Mouse (Mus musculus): ENCODE data around the gene Mical1.
A peak's percentile ranks its signal among the peaks of the same experiment; 100 is the strongest.

Gene Mical1

GRCm38 (mm10) chr10:41476171-41477017 lies at the start of gene Mical1:
Mical1 (plus strand) TSS chr10:41476314.
- DNase-seq (ENCODE audit: low spot score), result peak; percentile 77

GRCm38 (mm10) chr10:41426368-41426767 lies 49.7 kb upstream of the Mical1 start:
- DNase-seq (ENCODE audit: low spot score), result no peak

GRCm38 (mm10) chr10:41434624-41435023 lies 41.5 kb upstream of the Mical1 start:
- DNase-seq (ENCODE audit: low spot score), result peak; percentile 76

DNA sequence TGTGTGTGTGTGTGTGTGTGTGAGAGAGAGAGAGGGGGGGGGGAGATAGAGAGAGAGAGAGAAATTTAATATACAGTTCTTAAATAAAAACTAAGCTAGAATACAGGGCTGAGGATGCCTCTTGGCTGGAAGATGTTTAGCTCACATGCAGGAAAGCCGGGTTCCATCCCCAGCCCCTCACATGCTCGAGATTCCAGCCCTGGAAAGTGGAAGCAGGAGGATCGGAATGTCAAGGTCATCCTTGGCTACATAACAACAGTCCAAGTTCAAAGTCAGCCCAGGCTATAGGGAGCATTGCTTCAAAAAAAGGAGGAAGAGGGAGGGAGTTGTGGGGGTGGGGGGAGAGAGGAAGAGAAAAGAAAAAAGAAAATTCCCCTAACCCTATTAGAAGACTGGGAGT lies 41.0 kb upstream of the Mical1 start:
- no peak for DNase-seq (ENCODE audit: low spot score)

- no peak for DNase-seq (ENCODE audit: low spot score)
Measured at GRCm38 (mm10) chr10:41448216-41448615, 27.9 kb upstream of the Mical1 start.

GRCm38 (mm10) chr10:41449684-41450083 lies 26.4 kb upstream of the Mical1 start:
- peak; percentile 50 for DNase-seq (ENCODE audit: low spot score)

DNA sequence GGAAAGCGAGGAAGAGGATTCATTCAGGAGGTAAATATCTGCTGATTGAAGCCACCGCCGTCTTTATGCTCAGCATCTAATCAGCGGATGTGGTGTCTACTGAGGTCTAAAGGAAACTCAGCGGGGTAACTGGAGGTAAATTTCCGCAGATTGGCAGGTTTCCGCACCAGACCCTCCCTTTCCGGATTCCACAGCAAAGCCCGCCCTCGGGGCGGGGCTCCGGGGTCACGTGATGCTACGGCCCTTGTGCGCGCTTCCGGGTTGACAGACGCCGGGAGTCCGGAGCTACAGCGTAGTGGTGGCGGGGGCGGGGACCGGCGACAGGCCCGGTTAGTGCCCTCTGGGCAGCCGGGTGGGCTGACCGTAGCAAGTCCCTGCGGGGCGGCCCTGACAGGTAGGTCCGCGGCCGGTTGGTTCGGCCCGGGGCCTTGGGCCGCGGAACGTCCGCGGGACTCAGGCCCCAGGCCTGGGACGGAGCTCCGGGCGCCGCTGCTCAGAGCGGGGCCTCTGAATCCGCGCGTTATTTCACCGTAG lies 25.9 kb upstream of the Mical1 start, which contains the start of gene Zbtb24:
Zbtb24 (plus strand) TSS at position 247 of the 534 bp plus-strand sequence.
- peak; percentile 89 for DNase-seq (ENCODE audit: low spot score)

GRCm38 (mm10) chr10:41450780-41451522 lies 25.2 kb upstream of the Mical1 start:
- no peak for DNase-seq (ENCODE audit: low spot score)

DNA sequence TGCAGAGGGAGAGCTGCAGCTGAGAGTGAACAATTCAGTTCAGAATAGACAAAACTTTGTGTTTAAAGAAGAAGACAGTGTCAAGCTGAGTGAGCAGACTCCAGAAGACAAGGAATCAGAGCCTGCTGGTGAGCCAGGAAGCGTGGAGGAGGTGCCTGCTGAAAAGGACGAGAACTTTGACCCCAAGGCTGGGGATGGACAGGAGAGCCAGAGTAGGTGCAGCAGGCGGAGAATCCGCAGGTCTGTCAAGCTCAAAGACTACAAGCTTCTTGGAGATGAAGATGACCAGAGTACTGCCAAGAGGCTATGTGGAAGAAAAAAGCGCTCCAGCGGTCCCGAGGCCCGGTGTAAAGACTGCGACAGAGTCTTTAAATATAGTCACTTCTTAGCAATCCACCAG lies 24.5 kb upstream of the Mical1 start:
- no peak for DNase-seq (ENCODE audit: low spot score)

- DNase-seq (ENCODE audit: low spot score), result no peak
Measured at GRCm38 (mm10) chr10:41452791-41453190, 23.3 kb upstream of the Mical1 start.

- DNase-seq (ENCODE audit: low spot score), result no peak
Measured at GRCm38 (mm10) chr10:41459990-41460389, 16.1 kb upstream of the Mical1 start.

DNA sequence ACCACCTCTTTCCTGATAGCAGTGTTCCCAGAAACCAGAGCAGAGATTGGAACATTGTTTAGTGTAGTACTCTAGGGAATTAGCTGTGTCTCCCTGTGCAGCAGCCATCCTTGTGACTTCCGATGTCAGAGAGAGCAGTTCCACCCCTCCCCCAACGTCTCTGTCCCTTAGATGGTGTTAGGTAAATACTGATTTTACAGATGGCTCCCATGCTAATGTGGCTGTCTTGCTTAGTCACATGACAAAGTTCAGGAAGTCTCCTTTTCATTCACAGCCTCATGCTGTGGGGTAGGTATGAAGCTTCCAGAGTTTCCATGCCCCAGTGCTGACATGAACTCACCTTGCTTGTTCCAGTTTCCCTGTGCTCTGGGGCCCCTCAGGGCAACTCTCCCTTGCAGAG lies 15.6 kb upstream of the Mical1 start:
- DNase-seq (ENCODE audit: low spot score), result no peak

- DNase-seq (ENCODE audit: low spot score), result no peak
Measured at GRCm38 (mm10) chr10:41461057-41461722, 14.9 kb upstream of the Mical1 start.

DNA sequence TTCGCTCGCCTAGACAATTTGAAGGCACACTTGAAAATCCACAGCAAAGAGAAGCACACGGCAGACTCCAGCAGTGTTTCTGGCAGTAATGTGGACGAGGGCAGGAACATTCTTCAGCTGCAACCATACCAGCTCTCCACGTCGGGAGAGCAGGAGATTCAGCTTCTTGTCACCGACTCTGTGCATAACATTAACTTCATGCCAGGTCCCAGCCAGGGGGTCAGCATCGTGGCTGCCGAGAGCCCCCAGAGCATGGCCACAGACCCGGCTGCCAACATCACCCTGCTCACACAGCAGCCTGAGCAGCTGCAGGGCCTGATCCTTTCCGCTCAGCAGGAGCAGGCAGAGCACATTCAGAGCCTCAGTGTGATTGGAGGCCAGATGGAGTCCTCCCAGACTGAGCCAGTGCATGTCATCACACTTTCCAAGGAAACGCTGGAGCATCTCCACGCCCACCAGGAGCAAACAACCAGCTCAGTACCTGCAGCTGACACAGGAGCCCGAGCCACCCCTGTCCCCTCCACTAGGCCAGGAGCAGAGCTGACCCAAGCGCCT lies 11.6 kb upstream of the Mical1 start:
- no peak for DNase-seq (ENCODE audit: low spot score)

GRCm38 (mm10) chr10:41467325-41467724 lies 8.8 kb upstream of the Mical1 start:
- DNase-seq (ENCODE audit: low spot score), result no peak

DNA sequence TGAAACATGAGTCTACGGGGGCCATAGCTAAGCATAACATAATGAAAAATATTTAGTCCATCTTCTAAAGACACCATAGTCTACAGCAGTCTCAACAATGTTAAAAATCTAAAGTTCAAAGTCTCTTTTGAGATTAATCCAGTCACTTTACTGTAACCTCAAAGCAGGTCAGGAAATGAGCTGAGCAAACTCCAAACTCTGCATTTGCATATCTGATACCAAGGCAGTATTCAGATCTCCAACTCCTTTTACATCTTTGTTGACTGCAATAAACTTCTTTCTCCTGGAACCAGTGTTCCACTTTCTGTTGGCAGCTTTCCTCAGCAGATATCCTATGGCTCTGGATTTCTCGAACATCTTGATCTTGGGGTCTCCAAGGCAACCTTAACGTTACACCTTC lies 5.4 kb upstream of the Mical1 start:
- no peak for DNase-seq (ENCODE audit: low spot score)

DNA sequence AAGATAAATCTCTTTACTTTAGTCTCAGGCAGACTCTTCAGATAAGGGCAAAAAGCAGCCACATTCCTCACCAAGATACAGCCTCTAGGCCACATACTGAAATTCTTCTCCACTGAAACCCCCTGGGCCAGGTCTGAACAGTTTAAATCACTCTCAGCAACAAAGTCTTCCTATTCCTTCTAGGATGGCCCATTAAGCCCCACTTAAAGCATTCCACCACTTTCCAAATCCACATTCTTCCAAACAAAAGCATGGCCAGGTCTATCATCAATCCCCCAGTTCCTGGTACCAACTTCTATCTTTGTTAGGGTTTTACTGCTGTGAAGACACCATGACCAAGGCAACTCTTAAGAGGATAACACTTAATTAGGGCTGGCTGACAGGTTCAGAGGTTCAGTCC lies 3.6 kb upstream of the Mical1 start:
- no peak for DNase-seq (ENCODE audit: low spot score)

GRCm38 (mm10) chr10:41472962-41473481 lies 3.1 kb upstream of the Mical1 start:
- no peak for DNase-seq (ENCODE audit: low spot score)

- no peak for DNase-seq (ENCODE audit: low spot score)
Measured at GRCm38 (mm10) chr10:41473782-41474468, 2.2 kb upstream of the Mical1 start.

- no peak for DNase-seq (ENCODE audit: low spot score)
Measured at GRCm38 (mm10) chr10:41474981-41475391, 1.1 kb upstream of the Mical1 start.

- peak; percentile 78 for DNase-seq (ENCODE audit: low spot score)
Measured at GRCm38 (mm10) chr10:41477018-41477277, 834 bp downstream of the Mical1 start.
